Mouse (Mus musculus) heart, postnatal 0 days (tissue): Measurements from ENCODE around the gene Vdac2.

ENCODE experiments used
- CTCF ChIP-seq: IDR thresholded peaks from 2 replicates; pipeline ENCODE4 v1.5.1; 2016; ENCODE audit warnings: antibody characterized with exemption, control low read depth, low read depth
- EP300 ChIP-seq: IDR thresholded peaks from 2 replicates; pipeline ENCODE4 v1.6.1; 2016; ENCODE audit warnings: antibody characterized with exemption, low read depth

GRCm38 (mm10) chr14:21847381-21848165 is 22.5 kb downstream of the Vdac2 start:
- TF ChIP-seq CTCF = no peak
- TF ChIP-seq EP300 = no peak
